Mouse (Mus musculus) c-Kit-negative CD71-positive TER-119-positive erythroid progenitor cells, embryonic 14.5 days (primary cell): ENCODE results near the gene Hoxa2.

Source experiments
- DNase-seq: peaks from one replicate; pipeline ENCODE4 v3.0.0-alpha.2; 2013; ENCODE audit warnings: low read depth, low spot score

Hoxa2 gene

GRCm38 (mm10) chr6:52165441-52166370, 1.1 kb upstream of the Hoxa2 start:
- DNase-seq = no peak

- DNase-seq = no peak
These were observed 493 bp downstream of the Hoxa2 start for GRCm38 (mm10) chr6:52164051-52164625.

GRCm38 (mm10) chr6:52163366-52164031, 1.1 kb downstream of the Hoxa2 start:
- no peak for DNase-seq

GRCm38 (mm10) chr6:52162611-52163365, 1.8 kb downstream of the Hoxa2 start:
- DNase-seq = no peak

- DNase-seq = no peak
These were observed 2.6 kb downstream of the Hoxa2 start for GRCm38 (mm10) chr6:52162093-52162380.

GRCm38 (mm10) chr6:52161336-52162092, 3.1 kb downstream of the Hoxa2 start:
- DNase-seq = no peak

GRCm38 (mm10) chr6:52160511-52161335, 3.9 kb downstream of the Hoxa2 start:
- DNase-seq = no peak

- DNase-seq = no peak
These were observed 4.7 kb downstream of the Hoxa2 start for GRCm38 (mm10) chr6:52159979-52160378.

GRCm38 (mm10) chr6:52159164-52159761, 5.4 kb downstream of the Hoxa2 start:
- DNase-seq = no peak

GRCm38 (mm10) chr6:52158276-52159051, 6.2 kb downstream of the Hoxa2 start, which contains the start of gene Hoxa1:
Hoxa1 (minus strand) TSS chr6:52158317.
- no peak for DNase-seq

- DNase-seq = no peak
These were observed 7.0 kb downstream of the Hoxa2 start for GRCm38 (mm10) chr6:52157466-52158275.

GRCm38 (mm10) chr6:52156551-52157200, 8.0 kb downstream of the Hoxa2 start:
- DNase-seq = no peak

- no peak for DNase-seq
These were observed 9.2 kb downstream of the Hoxa2 start for GRCm38 (mm10) chr6:52155471-52155870.

GRCm38 (mm10) chr6:52154044-52154443, 10.6 kb downstream of the Hoxa2 start:
- no peak for DNase-seq

- DNase-seq = no peak
These were observed 11.4 kb downstream of the Hoxa2 start for GRCm38 (mm10) chr6:52153270-52153669.

GRCm38 (mm10) chr6:52152226-52153193, 12.1 kb downstream of the Hoxa2 start:
- no peak for DNase-seq
